Mouse (Mus musculus) adrenal gland, postnatal 14 days (tissue): ENCODE data around the gene Wnt3a. TPM values are rescaled to one million over a fixed set of nuclear protein-coding genes. Genes with fewer than 3 reads are reported as not detected.

Source experiments
- DNase-seq: peaks from one replicate; pipeline ENCODE4 v3.0.0; 2021; ENCODE audit warnings: mixed read lengths
- total RNA-seq: library from RNA; stranded (reverse); gene quantifications from 2 replicates; pipeline ENCODE4 v1.2.3, GENCODE M21; 2021

Wnt3a gene
- total RNA-seq, 1 experiment from 2014 or later: not detected

DNA sequence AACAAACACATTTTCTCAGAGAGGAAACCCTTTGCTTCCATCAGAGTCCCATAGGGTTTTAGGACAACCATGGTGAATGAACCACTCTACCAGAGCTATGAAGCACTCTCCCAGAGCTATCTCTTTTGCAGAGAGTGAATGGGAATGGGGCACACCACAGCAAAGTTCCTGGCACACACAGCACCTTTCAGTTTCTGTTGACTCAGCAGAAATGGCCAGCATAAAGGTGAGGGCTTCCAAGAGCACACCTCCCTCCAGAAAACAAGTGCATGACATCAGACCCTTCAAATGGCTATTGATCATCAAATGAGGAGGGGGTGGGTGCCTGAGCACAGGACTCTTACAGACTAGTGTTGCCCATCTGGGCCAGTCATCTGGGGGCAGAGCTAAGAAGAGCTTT, 28.2 kb downstream of the Wnt3a start:
- no peak for DNase-seq

DNA sequence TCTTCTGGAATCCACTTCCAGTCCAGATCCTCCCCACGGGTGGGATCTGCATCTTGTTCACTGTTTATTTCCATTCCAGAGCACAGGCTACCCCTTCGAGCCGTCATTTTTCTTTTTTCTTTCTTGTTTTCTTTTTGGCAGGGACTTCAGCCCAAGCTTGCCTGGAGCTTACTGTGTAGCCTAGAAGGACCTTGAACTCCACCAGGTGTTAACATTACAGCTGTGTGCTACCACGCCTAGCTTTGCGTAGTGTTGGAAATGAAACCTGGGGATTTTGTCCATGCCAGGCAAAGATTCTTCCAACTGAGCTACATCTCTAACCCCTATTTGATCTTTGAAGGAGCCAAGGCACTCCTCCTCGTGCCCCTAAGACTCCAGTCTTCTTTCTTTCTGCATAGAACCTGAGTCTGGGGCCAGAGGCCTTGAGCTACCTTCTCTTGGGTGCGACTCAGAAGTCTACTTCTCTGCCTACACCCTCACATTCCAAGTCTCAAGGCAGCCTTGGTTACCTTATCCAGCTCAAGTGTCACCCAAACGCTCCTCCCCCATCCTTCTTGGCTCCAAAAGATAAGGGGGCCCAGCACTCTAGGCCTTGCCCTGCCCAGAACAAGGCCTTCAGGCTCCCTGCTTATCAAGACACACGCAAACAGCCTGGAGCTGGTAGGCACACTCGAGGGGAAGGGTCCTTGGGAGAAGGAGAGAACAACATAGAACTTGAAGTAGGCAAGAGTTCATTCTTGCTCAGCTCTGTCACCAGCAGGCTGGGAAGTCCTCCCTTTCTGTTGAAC, 29.7 kb downstream of the Wnt3a start:
- no peak for DNase-seq

DNA sequence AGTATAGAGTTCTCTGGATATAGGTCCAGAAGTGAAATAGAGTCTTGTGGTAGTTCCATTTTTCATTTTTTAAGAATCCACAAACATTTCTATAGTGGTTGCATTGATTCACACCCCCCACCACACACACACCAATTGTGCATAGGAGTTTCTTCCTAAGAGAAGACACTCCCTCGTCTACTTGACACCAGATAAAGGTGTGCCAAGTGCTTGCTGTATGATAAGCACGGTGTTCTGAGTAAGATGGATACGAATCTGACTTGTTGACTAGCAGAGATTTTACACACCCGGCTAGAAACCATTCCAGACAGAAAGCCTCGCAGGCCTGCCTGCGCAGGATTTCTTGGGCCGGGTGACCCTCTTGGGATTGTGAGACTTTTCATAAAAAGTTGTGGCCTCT, 30.9 kb downstream of the Wnt3a start:
- no peak for DNase-seq

DNA sequence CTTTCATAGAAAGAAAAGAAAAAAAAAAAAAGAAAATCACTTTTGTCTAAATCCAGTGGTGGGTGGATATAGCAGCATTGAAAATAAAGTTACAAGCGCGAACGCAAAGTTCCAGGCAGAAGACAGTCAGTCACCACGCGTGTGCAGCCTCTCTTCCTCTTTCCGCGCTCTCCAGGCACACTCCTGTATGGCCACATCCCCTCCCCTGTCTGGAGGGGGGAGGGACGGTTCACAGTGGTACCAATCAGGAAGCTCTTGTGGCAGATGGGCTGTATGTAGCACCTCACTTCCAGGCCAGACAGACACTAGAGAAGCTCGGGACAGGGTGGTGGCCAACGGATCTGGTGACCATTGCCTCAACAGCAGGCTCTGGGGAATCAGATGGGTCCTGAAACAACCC, 42.5 kb downstream of the Wnt3a start:
- DNase-seq: no peak

DNA sequence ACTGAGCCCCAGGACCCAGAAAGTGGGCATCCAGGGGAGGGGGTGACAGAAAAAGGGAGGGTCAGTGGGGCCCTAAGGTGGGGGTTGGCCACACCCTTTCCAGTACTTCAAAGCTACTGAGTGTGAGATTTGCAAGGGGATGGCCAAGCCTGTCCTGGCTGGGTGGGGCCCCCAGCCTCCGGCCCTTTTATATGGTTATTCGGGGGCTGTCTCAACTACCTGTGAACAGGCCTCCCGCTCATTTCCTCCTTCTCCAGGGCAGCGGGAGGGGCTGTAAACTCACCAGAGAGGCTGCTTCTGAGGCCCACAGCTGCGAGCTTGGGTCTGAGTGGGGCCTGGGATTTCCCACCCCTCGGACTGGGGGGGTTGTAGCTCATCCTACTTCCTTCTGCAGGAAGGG, 46.7 kb downstream of the Wnt3a start:
- no peak for DNase-seq

DNA sequence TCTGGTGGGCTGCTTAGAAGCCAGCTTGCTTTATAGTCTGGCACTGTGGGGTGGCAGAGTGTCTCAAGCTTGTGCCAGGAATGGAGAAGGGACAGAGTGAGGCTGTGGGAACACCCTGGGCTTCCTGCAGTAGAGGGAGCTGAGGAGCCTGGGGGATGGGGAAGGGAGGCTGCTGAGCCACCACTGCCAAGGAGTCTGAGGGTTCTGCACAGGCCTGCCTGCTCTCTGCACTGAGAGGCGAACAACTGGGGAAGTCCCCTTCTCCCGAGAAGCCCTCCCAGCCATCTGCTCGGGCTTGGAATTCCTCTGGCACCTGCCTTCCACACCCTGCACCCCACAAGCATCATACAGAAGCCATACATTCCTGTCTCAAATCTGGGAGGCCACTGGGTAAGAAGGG, 48.7 kb downstream of the Wnt3a start:
- DNase-seq: no peak

DNA sequence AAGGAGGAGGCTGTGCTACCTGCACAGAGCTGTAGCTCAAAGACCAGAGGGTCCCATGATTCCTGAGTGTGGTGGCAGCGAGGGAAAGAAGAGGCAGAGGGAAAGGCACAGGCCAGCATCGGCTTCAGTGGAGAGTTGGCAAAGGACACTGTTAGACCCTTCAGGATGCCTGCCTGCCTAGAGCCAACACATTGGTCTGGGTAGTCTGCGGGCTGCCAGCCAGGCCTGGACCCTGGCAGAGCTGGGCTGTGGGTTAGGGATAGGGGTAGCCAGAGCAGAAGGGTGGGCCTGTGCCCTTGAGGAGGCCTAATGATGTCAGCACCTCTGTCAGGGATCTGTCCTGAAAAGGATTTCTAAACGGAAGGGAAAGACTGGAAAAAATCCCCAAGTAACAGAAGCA, 50.8 kb downstream of the Wnt3a start:
- no peak for DNase-seq

DNA sequence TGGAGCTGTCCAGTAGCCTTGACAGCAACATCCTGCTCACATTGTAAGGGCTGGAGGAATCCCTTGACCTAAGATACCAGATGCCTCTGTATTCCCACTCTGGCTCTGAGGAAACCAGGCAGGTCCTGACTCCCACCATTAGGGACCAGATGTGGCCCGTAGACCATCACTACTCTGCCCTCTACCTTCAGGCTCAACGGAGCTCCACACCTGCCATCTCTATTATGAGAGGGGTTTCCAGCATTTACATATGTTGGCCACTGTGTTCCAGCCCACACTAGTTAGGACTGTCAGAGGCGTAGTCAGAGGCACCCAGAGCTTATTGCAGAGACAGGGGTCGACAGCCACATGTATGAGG, 51.1 kb downstream of the Wnt3a start:
- DNase-seq: no peak

DNA sequence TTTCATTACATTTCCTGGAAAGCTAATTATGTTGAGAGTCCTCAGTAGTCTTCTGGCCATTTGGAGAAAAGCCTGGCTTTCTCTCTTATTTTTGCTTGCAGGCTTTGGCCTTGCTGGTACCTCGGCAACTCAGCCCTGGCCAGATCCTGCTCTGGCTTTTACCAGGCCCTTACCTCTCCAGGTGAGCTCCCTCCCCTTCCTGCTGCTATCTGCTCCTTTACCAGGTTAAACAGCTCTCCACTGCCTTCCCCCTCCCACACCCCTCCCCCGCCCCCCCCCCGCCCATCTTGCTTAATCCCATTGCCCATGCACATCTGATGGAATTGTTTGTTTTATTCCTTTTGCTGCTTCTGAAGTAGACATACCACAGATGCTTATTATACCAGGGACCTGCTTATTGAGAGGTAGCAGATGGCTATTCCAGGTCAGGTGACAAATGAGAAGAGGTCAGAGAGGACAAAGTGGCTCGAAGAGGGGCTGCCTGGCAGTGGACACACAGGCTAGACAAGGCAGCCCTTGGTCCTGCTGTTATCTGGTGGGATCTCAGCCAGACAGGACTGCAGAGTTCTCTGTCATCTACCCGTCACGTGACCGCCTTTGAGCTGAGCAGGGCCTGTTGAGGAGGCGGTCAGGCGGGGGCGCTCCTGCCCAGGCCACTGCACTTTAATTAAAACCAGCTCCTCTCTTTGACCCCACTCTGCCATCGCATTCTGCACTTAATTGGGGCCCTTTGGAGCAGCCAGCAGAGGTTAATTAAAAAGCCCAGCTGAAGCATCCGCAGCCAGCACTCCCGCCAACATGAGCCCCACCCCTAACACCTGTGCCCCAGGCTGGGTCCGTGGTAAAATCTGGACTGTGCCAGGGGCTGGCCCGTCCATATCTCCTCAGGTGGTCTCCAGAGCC, 51.8 kb downstream of the Wnt3a start:
- DNase-seq: peak; percentile 90

DNA sequence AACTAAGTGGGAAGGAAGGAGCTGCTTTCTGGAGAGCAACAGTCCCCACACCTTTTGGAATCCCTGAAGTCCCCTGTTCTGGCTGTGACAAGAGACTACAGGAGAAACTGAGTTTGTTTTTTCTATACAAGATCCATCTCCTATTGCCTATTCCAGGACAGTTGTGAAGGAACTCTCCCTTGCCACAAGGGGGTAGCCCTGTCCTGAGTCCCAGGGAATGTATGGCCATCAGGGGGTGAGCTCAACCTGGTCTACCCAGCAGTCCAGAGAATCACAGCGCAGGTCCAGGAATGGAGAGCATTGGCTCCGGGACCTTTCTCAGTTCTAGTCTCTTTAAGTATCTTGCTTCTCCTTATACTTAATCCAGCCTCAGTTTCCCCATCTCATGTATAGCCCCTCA, 57.8 kb downstream of the Wnt3a start:
- DNase-seq: no peak

DNA sequence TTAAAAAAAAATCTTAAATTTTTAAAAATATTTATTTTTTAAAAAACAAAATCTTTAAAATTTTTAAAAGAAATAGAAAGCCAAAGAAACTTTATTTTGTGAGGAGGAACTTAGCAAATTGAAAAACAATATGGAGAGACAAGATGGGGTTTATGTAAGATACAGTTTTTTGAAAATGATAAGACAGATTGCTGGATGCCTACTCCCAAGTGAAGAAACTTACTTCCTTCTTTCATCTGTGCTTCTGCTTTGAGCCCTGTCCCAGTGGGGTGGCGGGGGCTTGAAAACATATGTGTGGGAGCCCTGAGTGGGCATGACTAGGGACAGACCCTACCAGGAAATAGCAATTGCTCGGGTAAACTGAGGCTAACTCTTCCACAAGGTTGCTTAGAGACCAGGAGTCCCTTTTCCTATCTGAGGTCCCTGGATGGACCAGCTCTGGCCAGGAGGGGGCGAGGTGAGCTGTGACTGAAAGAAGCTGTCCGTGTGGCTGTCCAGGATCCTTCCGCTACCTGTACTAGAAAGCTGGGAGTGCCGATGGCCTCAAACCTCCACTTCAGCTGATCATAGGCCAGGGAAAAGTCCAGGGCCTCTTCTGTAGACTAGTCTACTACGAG, 60.3 kb downstream of the Wnt3a start:
- peak; percentile 81 for DNase-seq

DNA sequence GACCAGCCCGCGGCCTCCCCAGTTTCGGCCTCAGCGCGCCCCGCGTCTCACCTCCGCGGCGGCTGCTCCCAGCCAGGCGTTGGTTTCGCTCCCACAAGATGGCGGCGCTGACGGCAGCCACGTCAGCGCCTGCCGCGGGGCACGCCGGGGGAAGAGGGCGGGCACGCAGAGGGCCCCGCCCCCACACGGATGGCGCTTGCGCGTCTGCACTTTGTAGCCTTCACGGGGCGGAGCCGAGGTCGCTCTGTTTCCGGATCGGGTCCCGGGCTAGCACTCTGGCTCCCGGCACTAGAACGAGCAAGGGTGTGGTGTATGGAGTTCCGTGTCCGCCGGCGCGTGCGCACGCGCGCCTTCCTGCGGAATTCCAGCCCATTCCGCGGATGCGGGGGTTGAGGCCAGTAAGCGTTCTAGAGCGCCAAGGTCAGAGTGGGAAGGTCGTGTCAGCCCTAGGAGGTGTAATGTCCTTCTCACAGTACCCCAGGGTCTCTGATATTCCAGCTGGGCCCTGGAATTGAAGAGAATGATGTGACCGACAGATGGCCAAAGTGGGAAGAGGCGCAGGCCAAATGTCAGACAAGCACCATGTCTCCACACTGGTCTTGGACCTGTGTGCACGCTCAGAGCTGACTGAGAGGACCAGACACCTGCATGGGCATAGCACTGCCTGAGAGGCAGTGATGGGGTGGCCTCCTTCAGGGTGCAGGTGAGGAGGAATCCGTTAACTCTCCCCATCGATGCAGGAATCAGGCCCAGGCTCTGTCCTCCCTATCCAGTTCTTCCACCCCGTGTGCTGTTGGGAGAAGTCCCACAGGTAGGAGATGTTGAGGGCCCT, 62.2 kb downstream of the Wnt3a start, which contains the start of gene Arf1:
Arf1 (minus strand) TSS at position 149 of the 832 bp plus-strand sequence.
- peak; percentile 98 for DNase-seq

DNA sequence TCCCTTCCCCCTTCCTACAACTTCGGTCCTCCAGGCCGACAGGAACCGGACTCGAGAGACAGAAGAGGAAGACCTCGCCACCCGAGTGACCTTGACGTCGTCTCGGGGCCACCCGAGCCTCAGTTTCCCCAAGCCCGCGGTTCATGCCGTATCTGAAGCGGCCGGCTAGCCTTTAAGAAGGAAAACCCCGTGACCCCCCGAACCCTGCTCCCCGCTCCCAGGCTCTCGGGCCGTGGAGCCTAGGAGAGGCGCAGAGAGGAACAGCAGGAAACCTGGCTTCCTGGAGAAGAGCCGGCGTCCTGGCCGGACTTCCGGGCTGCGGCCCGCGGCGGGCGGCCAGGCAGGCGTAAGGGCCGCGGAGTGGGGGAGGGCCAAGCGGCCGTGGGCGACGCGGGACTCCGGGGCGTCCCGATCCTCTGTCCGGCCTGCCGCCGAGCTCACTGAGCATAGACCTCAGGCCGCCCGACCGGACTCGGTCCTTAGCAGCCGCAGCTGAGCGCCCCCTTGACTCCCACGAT, 62.9 kb downstream of the Wnt3a start:
- DNase-seq: no peak

DNA sequence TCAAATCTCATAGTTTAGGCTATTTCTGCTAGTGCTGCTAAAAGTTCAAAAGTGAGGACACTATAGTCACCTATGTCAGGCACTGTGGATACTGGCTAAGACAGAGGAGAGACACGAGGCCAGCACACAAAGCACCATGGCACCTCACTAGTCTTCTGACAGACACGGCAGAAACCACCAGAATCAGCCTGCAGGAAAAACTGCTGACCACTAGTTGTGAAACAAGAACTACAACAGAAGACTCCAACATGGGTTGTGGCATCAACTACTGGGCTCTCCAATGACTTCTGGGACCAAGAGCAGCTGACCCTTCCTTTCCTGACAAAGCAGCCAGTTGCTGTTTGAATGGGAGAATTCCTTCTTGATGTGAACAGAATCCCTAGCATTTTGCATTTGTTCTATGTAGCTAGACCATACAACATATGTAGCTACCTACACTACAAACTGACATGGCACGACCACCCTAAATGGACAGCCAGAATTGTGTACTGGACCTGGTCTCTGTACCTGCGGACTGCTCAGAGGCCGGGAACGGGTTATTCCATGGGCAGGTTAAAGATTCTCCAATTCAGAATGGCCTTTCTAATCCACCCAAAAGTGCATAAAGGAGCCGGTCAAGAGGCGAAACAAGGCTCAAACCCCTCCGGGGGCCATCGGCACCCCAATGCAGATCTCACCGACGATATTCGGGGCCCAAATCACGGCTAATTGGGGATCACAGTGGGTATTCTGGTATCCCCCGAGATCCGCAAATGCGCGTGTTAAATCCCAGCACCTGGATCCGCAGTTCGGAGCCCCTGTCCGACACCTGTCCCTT, 63.6 kb downstream of the Wnt3a start:
- DNase-seq: peak; percentile 38

DNA sequence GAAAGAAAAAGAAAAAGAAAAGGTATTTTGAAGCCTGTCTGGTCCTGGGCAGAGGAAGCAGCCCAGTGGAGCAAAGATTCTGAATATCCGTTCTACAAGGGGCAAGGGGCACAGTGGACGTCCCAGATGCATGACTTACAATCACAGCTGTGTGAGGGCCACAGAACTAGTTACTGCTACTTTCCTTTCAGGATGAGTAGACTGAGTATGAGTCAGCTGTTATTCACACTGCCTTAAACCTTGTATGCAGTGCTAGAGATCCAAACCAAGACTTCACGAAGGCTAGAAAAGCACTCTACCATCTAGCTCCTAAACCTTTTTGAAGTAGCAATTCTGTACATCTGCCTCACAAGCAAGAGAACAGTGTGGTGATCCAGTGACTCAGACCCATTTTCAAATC, 64.3 kb downstream of the Wnt3a start:
- DNase-seq: no peak

DNA sequence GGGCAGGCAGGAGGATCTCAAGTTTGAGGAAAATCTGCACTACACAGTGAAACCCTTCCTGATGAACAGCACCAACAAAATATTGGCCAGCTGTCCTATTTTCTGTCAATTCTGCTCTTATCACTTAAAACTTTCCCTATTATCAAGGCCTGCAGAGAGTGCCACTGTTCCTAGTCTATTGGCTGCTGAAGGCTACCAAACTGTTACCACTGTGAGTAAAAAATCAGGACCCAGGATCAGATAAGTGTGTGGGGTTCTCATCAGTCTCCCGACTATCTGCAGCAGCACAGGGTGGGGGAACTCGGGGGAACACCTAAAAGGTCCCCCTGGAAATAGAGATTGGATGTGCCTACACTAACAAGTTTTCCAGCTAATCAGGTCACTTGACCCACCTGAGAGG, 65.4 kb downstream of the Wnt3a start:
- no peak for DNase-seq

DNA sequence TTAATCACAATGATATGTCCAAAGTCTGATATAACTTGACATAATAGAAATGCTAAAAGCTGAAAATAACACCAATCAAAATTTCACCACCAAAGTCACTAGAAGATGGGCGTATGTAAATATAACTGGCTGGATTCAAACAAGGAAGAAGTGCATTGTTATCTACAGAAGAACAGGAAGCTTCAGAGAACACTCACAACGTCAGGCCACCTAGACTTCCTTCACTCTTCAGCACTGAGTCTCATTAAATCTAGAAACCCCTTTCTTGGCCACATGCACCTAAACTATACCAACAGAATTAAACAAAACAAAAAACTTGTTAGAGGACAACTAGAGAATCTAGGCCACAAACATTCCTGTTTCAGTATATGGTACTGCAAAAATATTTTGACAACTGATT, 66.1 kb downstream of the Wnt3a start:
- no peak for DNase-seq

DNA sequence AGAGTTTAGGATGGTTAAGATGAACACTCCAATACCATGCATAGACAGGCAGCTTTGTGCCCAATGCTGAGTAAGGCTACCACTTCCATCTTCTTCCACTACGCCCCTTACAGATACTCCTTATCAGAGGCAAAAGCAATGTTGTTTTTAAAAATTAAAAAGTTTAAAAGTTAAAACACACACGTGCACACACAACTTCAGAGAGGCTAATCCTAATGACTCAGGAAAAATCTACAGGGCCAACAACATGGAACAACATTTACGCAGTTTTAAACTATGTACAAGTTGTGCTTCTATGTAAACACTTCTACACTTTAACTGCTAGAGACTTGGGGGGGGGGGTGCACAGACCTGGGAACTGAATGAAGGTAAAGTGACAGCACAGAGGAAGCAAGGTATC, 66.5 kb downstream of the Wnt3a start:
- DNase-seq: no peak

DNA sequence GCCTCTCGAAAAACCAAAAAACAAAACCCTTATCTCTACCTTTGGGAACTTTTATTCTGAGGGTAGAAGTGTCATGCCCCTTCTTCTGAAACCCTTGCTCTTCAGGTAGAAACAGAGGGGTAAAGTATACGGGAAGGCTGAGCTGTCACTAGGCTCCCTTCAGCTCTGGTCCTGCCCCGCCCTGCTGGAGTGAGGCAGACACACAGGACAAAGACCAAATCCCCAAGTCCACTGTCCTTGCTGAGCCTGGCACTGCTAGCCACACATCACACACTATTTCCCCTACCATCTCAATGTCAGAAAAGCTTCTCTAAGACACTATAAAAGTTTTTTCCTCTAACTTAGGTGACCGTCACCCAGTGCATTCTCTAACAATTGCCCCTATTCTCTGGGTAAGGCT, 68.2 kb downstream of the Wnt3a start:
- no peak for DNase-seq

DNA sequence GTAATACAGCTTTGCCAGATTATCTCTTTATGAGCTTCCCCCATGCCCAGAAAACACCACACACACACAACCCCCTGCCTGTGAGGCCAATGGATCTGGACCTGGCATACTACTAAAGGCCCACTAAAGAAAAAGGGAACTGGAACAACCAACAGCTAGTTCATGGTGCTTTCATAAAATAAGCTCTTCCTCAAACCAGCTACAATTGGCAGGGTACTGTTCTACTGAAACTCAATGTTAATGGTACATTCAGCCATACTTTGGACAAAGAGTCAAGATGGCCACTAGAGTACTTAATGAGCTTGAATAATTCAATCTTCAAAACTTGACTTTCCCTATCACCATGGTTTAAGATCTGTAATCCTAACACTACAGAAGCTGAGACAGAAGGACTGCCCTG, 68.9 kb downstream of the Wnt3a start:
- DNase-seq: no peak

DNA sequence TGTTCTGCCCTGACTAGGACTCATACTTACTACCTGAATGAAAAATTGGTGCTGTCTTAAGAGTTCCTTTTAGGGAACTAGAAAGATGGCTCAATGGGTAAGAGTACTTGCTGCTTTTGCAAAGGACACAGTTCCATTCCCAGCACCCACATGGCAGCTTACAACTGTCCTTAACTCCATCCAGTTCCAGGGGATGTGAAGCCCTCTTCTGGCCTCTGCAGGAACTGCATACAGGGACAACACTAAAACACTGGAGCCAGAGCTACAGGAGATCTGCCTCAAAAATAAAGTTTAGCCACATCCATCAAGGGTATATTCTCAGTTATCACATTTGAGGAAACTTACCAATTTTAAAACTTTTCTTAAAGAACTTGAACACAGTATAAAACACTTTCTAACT, 71.5 kb downstream of the Wnt3a start:
- DNase-seq: peak; percentile 67
